Mouse (Mus musculus): ENCODE results near the gene Smarcb1.

GRCm38 (mm10) chr10:75881578-75882432 lies 39.6 kb downstream of the Smarcb1 start:
- TF ChIP-seq EP300 (IDR thresholded peaks at IDR 0.05) (no peak), CTCF (IDR thresholded peaks at IDR 0.05) (no peak)
